Mouse (Mus musculus) adrenal gland, adult (tissue): ENCODE measurements around the gene Tex52.

Experiments
- DNase-seq, 2 experiments: peaks; one replicate each; pipeline ENCODE4 v3.0.0; 2022 to 2023; ENCODE audit warnings: low spot score in 1 of 2; ENCODE audit not compliant: inconsistent age in 2 of 2

Tex52 gene

GRCm38 (mm10) chr6:128425046-128425445 lies 49.8 kb downstream of the Tex52 start:
- no peak for DNase-seq

- DNase-seq = no peak
Measured at GRCm38 (mm10) chr6:128427571-128427970, 52.3 kb downstream of the Tex52 start.

DNA sequence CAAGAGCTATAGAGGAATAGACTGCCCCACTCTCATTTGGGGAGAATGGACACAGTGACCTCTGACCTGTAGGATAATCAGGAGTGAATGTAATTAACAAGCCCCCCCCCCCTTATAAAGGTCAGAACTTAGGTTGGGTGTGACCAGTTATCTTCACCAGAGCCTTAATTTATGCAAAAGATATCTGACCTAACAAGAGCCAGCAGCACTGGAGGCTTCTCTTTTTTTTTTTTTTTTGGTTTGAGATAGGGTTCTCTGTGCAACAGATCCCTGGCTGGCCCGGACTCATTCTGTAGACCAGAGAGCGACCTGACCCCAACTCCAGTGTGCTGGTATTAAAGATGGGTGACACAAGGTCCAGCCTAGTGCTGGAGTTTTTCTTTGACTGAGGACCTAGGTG lies 54.0 kb downstream of the Tex52 start:
- no peak for DNase-seq

- DNase-seq = no peak
Measured at GRCm38 (mm10) chr6:128429826-128430225, 54.6 kb downstream of the Tex52 start.

- DNase-seq = no peak
Measured at GRCm38 (mm10) chr6:128432356-128432915, 57.2 kb downstream of the Tex52 start.

DNA sequence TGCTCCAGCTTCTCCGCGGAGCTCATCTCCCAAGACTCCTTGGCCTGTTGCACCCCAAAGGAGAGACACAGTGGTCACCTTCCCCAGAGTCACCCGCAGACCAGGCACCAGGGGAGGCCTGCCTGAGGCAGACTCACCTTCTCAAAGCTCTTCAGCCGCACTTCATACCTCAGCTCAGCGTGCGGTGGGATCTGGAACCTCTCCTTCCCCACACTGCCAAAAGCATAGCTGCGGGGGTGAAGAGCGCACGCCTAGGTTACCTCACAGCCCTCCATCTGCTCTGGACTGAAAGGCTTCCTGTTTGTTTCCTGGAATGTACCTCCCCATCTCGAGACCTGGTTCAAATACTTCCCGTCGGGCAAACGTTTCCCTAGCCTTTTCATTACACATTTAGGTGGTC lies 58.3 kb downstream of the Tex52 start:
- DNase-seq = no peak
